Mouse (Mus musculus) liver, embryonic 14.5 days (tissue): ENCODE data around the gene Kif13a.

Experiments
- CTCF ChIP-seq: IDR thresholded peaks from 2 replicates; pipeline ENCODE4 v1.5.1; 2016; ENCODE audit warnings: antibody characterized with exemption, low read depth, control low read depth
- EP300 ChIP-seq: IDR thresholded peaks from 2 replicates; pipeline ENCODE4 v1.6.1; 2016; ENCODE audit warnings: antibody characterized with exemption, low read depth

DNA sequence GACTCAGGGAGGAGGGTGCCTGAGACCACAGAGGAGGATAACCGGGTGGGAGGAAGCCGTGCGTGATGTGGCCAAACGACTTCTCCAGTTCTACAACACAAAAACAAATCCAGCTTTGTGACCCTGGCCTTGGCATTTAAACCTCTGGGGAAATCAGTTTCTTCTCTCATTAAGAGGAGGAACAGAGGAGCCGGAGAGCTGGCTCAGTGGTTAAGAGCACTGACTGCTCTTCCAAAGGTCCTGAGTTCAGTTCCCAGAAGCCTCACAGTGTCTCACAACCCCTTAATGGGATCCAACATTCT, 44.0 kb downstream of the Kif13a start:
- TF ChIP-seq CTCF (no peak), EP300 (no peak)
